Mouse (Mus musculus) midbrain, embryonic 15.5 days (tissue): ENCODE measurements around the gene Gtpbp10. TPM values are rescaled to one million over a fixed set of nuclear protein-coding genes. Genes with fewer than 3 reads are reported as not detected.

Experiments used
- ATAC-seq: fragments of 200-750 bp; cut with Nextera tagmentation; replicated peaks from 2 replicates; pipeline ENCODE4 v1.8.0; 2017; ENCODE audit warnings: moderate TSS enrichment
- H3K27ac ChIP-seq: fragments of 300-500 bp; sonication (generic); 2 replicates; pipeline ENCODE4 v1.5.1; 2015; ENCODE audit warnings: mild to moderate bottlenecking, inconsistent platforms
- H3K27me3 ChIP-seq: fragments of 300-500 bp; sonication (generic); replicated peaks from 2 replicates; pipeline ENCODE4 v1.6.1; 2015; ENCODE audit warnings: inconsistent platforms
- H3K36me3 ChIP-seq: fragments of 300-500 bp; sonication (generic); replicated peaks from 2 replicates; pipeline ENCODE4 v1.6.1; 2015; ENCODE audit warnings: inconsistent platforms
- H3K4me1 ChIP-seq: fragments of 300-500 bp; sonication (generic); 2 replicates; pipeline ENCODE4 v1.6.1; 2015; ENCODE audit warnings: inconsistent platforms
- H3K4me2 ChIP-seq: fragments of 300-500 bp; sonication (generic); 2 replicates; pipeline ENCODE4 v1.6.1; 2015; ENCODE audit warnings: inconsistent platforms, mild to moderate bottlenecking, moderate library complexity
- H3K4me3 ChIP-seq: fragments of 300-500 bp; sonication (generic); 2 replicates; pipeline ENCODE4 v1.5.1; 2015; ENCODE audit warnings: mild to moderate bottlenecking, inconsistent platforms
- H3K9ac ChIP-seq: fragments of 300-500 bp; sonication (generic); 2 replicates; pipeline ENCODE4 v1.6.1; 2015; ENCODE audit warnings: mild to moderate bottlenecking, inconsistent platforms
- H3K9me3 ChIP-seq: fragments of 300-500 bp; sonication (generic); 2 replicates; pipeline ENCODE4 v1.6.1; 2016; ENCODE audit warnings: inconsistent platforms
- WGBS: fragments of 180-500 bp; shearing (Covaris S2); methylation state at CpG from one replicate; pipeline ENCODE4 v1.1.7; 2015; ENCODE audit warnings: mixed read lengths; 5-methylcytosine and 5-hydroxymethylcytosine counted together
- polyA plus RNA-seq: library from polyadenylated mRNA; unstranded; fragments of >200 nt; fragmentation: Nextera tagmentation; extraction: Ambion mirVana; gene quantifications from 2 replicates; pipeline ENCODE4 v1.2.1, GENCODE M21; 2015

Gtpbp10 gene
- polyA plus RNA-seq, 1 experiment from 2014 or later = 19.8 TPM

DNA sequence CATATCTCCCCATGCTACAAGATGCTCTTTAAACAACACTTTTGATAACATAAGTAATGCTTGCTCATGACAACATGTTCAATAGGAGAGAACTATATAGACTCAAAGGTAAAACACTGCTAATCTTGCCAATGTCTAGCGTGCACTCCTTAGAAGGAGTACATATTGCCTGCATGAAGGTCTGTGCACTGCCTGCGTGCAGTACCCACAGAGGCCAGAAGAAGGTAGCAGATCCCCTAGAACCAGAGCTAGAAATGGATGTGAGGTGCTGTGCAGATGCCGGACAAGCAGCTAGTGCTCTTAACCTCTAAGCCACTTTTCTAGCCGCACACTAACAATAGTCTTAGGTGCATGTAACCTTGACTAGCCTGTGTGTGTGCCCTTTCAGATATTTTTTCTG is 67.2 kb downstream of the Gtpbp10 start:
- no peak overlapping the region for H3K4me2 ChIP-seq
- peaks cover 3% of the 10 kb centered on the region; the same call in 1 of the 2 replicates for H3K27me3 ChIP-seq
- no peak for ATAC-seq
- no peak overlapping the region for H3K9ac ChIP-seq
- WGBS = 94% methylated on average over 4 of the region's 4 CpGs
- H3K4me3 ChIP-seq = no peak overlapping the region
- no peaks in the 10 kb centered on the region for H3K9me3 ChIP-seq
- H3K27ac ChIP-seq = no peak overlapping the region
- no peaks in the 10 kb centered on the region for H3K36me3 ChIP-seq
- no peaks in the 10 kb centered on the region for H3K4me1 ChIP-seq

Other genes starting within 250 kb of the Gtpbp10 start
- 40.9 and 41.2 TPM in 2 replicates for gene Cdk14, start 139.2 kb downstream of the Gtpbp10 start, polyA plus RNA-seq
- not detected in 2 replicates for gene 1700015F17Rik, start 80.4 kb downstream of the Gtpbp10 start, polyA plus RNA-seq
- gene Cldn12, start 44.6 kb downstream of the Gtpbp10 start, polyA plus RNA-seq = 17.3 and 18.8 TPM in 2 replicates
- 12.0 and 12.5 TPM in 2 replicates for gene Gm8773, start 14.3 kb upstream of the Gtpbp10 start, polyA plus RNA-seq
- gene Cfap69, start 104.7 kb upstream of the Gtpbp10 start, polyA plus RNA-seq = 8.2 and 9.7 TPM in 2 replicates
- gene Steap2, start 135.0 kb upstream of the Gtpbp10 start, polyA plus RNA-seq = 5.7 and 5.9 TPM in 2 replicates
- 0.88 and 1.2 TPM in 2 replicates for gene Steap1, start 189.8 kb upstream of the Gtpbp10 start, polyA plus RNA-seq